Mouse (Mus musculus): ENCODE measurements around the gene Milr1. TPM values are rescaled to one million over a fixed set of nuclear protein-coding genes. Genes with fewer than 3 reads are reported as not detected.

Gene Milr1
- total RNA-seq (2014; rRNA removed) (0.37 and 1.1 TPM in 2 replicates), polyA plus RNA-seq (2012; rRNA removed) (0.10 TPM in 2 replicates)

GRCm38 (mm10) chr11:106751039-106752018 lies at the start of gene Milr1:
Gene Milr1 (plus strand): TSS chr11:106751226.
- Histone ChIP-seq H3K36me3 (ENCODE audit: control insufficient read depth, insufficient read depth, low read length) (no peaks in the 10 kb centered on the region), H3K4me3 (ENCODE audit: insufficient read depth, low read depth, low read length) (no peak within 1 kb of the TSS), H3K4me1 (ENCODE audit: control insufficient read depth, insufficient read depth, low read length) (peaks cover 2% of the 10 kb centered on the region; the same call in 1 of the 2 replicates), H3K79me2 (ENCODE audit: control insufficient read depth, insufficient read depth, low read length) (no peaks in the 10 kb centered on the region), H3K27ac (replicated peaks; ENCODE audit: insufficient read depth, low read depth, low read length) (peak within 1 kb of the TSS; percentile 53; the same call in 1 of the 2 replicates), H3K27me3 (ENCODE audit: control insufficient read depth, insufficient read depth, low read length) (no peaks in the 10 kb centered on the region; the same call in 1 of the 2 replicates), H3K9ac (ENCODE audit: low read depth, low read length) (no peak within 1 kb of the TSS)
- no peak for DNase-seq (ENCODE audit: extremely low read depth, low read depth, low spot score)
- 77% methylated on average over 17 of the region's 17 CpGs for WGBS
- TF ChIP-seq POLR2A (IDR thresholded peaks at IDR 0.05; ENCODE audit: extremely low read depth, insufficient read depth, low read length) = no peak
- no peak for TF ChIP-seq CTCF (IDR thresholded peaks at IDR 0.05; ENCODE audit: low read depth, low read length)

- no peak for DNase-seq (ENCODE audit: extremely low read depth, low read depth, low spot score)
- WGBS = 84% methylated on average over 9 of the region's 9 CpGs
Measured at GRCm38 (mm10) chr11:106701589-106701988, 49.4 kb upstream of the Milr1 start.

GRCm38 (mm10) chr11:106702584-106702983 lies 48.4 kb upstream of the Milr1 start:
- peaks cover 3% of the 10 kb centered on the region; the same call in 1 of the 2 replicates for H3K4me1 ChIP-seq (ENCODE audit: control insufficient read depth, insufficient read depth, low read length)
- no peak for DNase-seq (ENCODE audit: extremely low read depth, low read depth, low spot score)
- WGBS = 93% methylated on average over 3 of the region's 3 CpGs
- TF ChIP-seq CTCF (IDR thresholded peaks at IDR 0.05; ENCODE audit: low read depth, low read length) (no peak), POLR2A (IDR thresholded peaks at IDR 0.05; ENCODE audit: extremely low read depth, insufficient read depth, low read length) (no peak)
- no peak overlapping the region for H3K27ac ChIP-seq (replicated peaks; ENCODE audit: insufficient read depth, low read depth, low read length)
- no peaks in the 10 kb centered on the region for H3K79me2 ChIP-seq (ENCODE audit: control insufficient read depth, insufficient read depth, low read length)
- H3K4me3 ChIP-seq (ENCODE audit: insufficient read depth, low read depth, low read length) = no peak overlapping the region
- no peaks in the 10 kb centered on the region for H3K27me3 ChIP-seq (ENCODE audit: control insufficient read depth, insufficient read depth, low read length)
- H3K36me3 ChIP-seq (ENCODE audit: control insufficient read depth, insufficient read depth, low read length) = no peaks in the 10 kb centered on the region
- H3K9ac ChIP-seq (ENCODE audit: low read depth, low read length) = no peak overlapping the region

More at GRCm38 (mm10) chr11:106701589-106701988, 49.4 kb upstream of the Milr1 start:
- H3K27me3 ChIP-seq (ENCODE audit: control insufficient read depth, insufficient read depth, low read length) = no peaks in the 10 kb centered on the region
- peaks cover 3% of the 10 kb centered on the region; the same call in 1 of the 2 replicates for H3K4me1 ChIP-seq (ENCODE audit: control insufficient read depth, insufficient read depth, low read length)
- H3K9ac ChIP-seq (ENCODE audit: low read depth, low read length) = no peak overlapping the region
- H3K27ac ChIP-seq (replicated peaks; ENCODE audit: insufficient read depth, low read depth, low read length) = no peak overlapping the region
- H3K4me3 ChIP-seq (ENCODE audit: insufficient read depth, low read depth, low read length) = no peak overlapping the region
- no peaks in the 10 kb centered on the region for H3K79me2 ChIP-seq (ENCODE audit: control insufficient read depth, insufficient read depth, low read length)
- TF ChIP-seq POLR2A (IDR thresholded peaks at IDR 0.05; ENCODE audit: extremely low read depth, insufficient read depth, low read length) (no peak), CTCF (IDR thresholded peaks at IDR 0.05; ENCODE audit: low read depth, low read length) (no peak)
- H3K36me3 ChIP-seq (ENCODE audit: control insufficient read depth, insufficient read depth, low read length) = no peaks in the 10 kb centered on the region

GRCm38 (mm10) chr11:106703931-106704330 lies 47.1 kb upstream of the Milr1 start:
- Histone ChIP-seq H3K36me3 (ENCODE audit: control insufficient read depth, insufficient read depth, low read length) (no peaks in the 10 kb centered on the region), H3K79me2 (ENCODE audit: control insufficient read depth, insufficient read depth, low read length) (no peaks in the 10 kb centered on the region), H3K27ac (replicated peaks; ENCODE audit: insufficient read depth, low read depth, low read length) (no peak overlapping the region), H3K27me3 (ENCODE audit: control insufficient read depth, insufficient read depth, low read length) (no peaks in the 10 kb centered on the region), H3K4me3 (ENCODE audit: insufficient read depth, low read depth, low read length) (no peak overlapping the region), H3K9ac (ENCODE audit: low read depth, low read length) (no peak overlapping the region), H3K4me1 (ENCODE audit: control insufficient read depth, insufficient read depth, low read length) (no peaks in the 10 kb centered on the region)
- WGBS = 81% methylated on average over 7 of the region's 7 CpGs
- DNase-seq (ENCODE audit: extremely low read depth, low read depth, low spot score) = no peak
- no peak for TF ChIP-seq CTCF (IDR thresholded peaks at IDR 0.05; ENCODE audit: low read depth, low read length)
- no peak for TF ChIP-seq POLR2A (IDR thresholded peaks at IDR 0.05; ENCODE audit: extremely low read depth, insufficient read depth, low read length)

- no peak for DNase-seq (ENCODE audit: extremely low read depth, low read depth, low spot score)
- Histone ChIP-seq H3K9ac (ENCODE audit: low read depth, low read length) (no peak overlapping the region), H3K4me3 (ENCODE audit: insufficient read depth, low read depth, low read length) (no peak overlapping the region), H3K27me3 (ENCODE audit: control insufficient read depth, insufficient read depth, low read length) (no peaks in the 10 kb centered on the region), H3K4me1 (ENCODE audit: control insufficient read depth, insufficient read depth, low read length) (no peaks in the 10 kb centered on the region), H3K36me3 (ENCODE audit: control insufficient read depth, insufficient read depth, low read length) (no peaks in the 10 kb centered on the region), H3K27ac (replicated peaks; ENCODE audit: insufficient read depth, low read depth, low read length) (no peak overlapping the region), H3K79me2 (ENCODE audit: control insufficient read depth, insufficient read depth, low read length) (no peaks in the 10 kb centered on the region)
- no peak for TF ChIP-seq CTCF (IDR thresholded peaks at IDR 0.05; ENCODE audit: low read depth, low read length)
- no peak for TF ChIP-seq POLR2A (IDR thresholded peaks at IDR 0.05; ENCODE audit: extremely low read depth, insufficient read depth, low read length)
- WGBS = 79% methylated on average over 9 of the region's 9 CpGs
Measured at GRCm38 (mm10) chr11:106704399-106705111, 46.5 kb upstream of the Milr1 start.

Data from liver, adult 2 months (tissue).